Mouse (Mus musculus) stomach, postnatal 0 days (tissue): ENCODE results near the gene 9130230L23Rik. TPM values are rescaled to one million over a fixed set of nuclear protein-coding genes. Genes with fewer than 3 reads are reported as not detected.

Source experiments
- ATAC-seq: fragments of 200-750 bp; cut with Nextera tagmentation; 2 replicates; pipeline ENCODE4 v1.8.0; 2017; ENCODE audit not compliant: low FRiP score, low TSS enrichment
- DNase-seq: peaks from one replicate; pipeline ENCODE4 v3.0.0-alpha.2; 2016; ENCODE audit warnings: low spot score
- H3K27ac ChIP-seq: fragments of 300-500 bp; sonication (generic); replicated peaks from 2 replicates; pipeline ENCODE4 v1.5.1; 2014; ENCODE audit warnings: mild to moderate bottlenecking, control low read depth
- H3K27me3 ChIP-seq: fragments of 300-500 bp; sonication (generic); 2 replicates; pipeline ENCODE4 v1.6.1; 2014; ENCODE audit warnings: low read length; ENCODE audit not compliant: control insufficient read depth, insufficient read depth
- H3K36me3 ChIP-seq: fragments of 300-500 bp; sonication (generic); 2 replicates; pipeline ENCODE4 v1.6.1; 2014; ENCODE audit warnings: low read length, mixed read lengths; ENCODE audit not compliant: control insufficient read depth, insufficient read depth
- H3K4me1 ChIP-seq: fragments of 300-500 bp; sonication (generic); replicated peaks from 2 replicates; pipeline ENCODE4 v1.6.1; 2014; ENCODE audit warnings: antibody characterized with exemption; ENCODE audit not compliant: control insufficient read depth, insufficient read depth
- H3K4me2 ChIP-seq: fragments of 300-500 bp; sonication (generic); replicated peaks from 2 replicates; pipeline ENCODE4 v1.6.1; 2014; ENCODE audit warnings: low read depth, mild to moderate bottlenecking, control low read depth, moderate library complexity
- H3K4me3 ChIP-seq: fragments of 300-500 bp; sonication (generic); 2 replicates; pipeline ENCODE4 v1.5.1; 2014; ENCODE audit warnings: low read depth, low read length, control low read depth
- H3K9ac ChIP-seq: fragments of 300-500 bp; sonication (generic); 2 replicates; pipeline ENCODE4 v1.6.1; 2014; ENCODE audit warnings: mild to moderate bottlenecking, low read length, control low read depth, mixed read lengths
- H3K9me3 ChIP-seq: fragments of 300-500 bp; sonication (generic); 2 replicates; pipeline ENCODE4 v1.6.1; 2016; ENCODE audit warnings: low read length; ENCODE audit not compliant: control insufficient read depth
- CTCF ChIP-seq: IDR thresholded peaks from 2 replicates; pipeline ENCODE4 v1.5.1; 2016; ENCODE audit warnings: antibody characterized with exemption, low read depth, mild to moderate bottlenecking, moderate library complexity
- EP300 ChIP-seq: optimal IDR thresholded peaks from 2 replicates; pipeline ENCODE3; 2016; ENCODE audit warnings: antibody characterized with exemption
- WGBS: fragments of 180-500 bp; shearing (Covaris S2); extraction: QIAGEN DNeasy Blood & Tissue Kit; methylation state at CpG from one replicate; pipeline ENCODE4 v1.1.7; 2014; 5-methylcytosine and 5-hydroxymethylcytosine counted together
- microRNA-seq: library from miRNA; unstranded; fragments of <30 nt; microRNA quantifications from one replicate; pipeline ENCODE4, GENCODE M21; 2016
- polyA plus RNA-seq: library from polyadenylated mRNA; unstranded; fragments of >200 nt; fragmentation: Nextera tagmentation; extraction: Ambion mirVana; gene quantifications from 2 replicates; pipeline ENCODE4 v1.2.1, GENCODE M21; 2015

Gene 9130230L23Rik
- polyA plus RNA-seq, 1 experiment from 2014 or later: 4.7 TPM

DNA sequence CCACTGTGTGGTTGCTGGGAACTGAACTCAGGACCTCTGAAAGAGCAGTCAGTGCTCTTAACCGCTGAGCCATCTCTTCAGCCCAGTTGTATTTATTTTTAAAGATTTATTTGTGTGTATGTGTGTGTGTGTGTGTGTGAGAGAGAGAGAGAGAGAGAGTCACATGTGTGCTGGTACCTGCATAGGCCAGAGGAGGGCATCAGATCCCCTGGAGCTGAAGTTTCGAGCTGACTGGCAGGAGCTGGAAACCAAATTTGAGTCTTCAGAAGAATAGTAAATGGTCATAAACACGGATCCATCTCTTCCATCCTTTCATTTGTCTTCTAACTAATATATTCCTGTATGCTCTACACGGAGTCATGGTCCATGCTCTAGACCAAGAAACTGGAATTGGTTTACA lies 70.8 kb downstream of the 9130230L23Rik start:
- Histone ChIP-seq H3K4me3 (no peak overlapping the region), H3K4me2 (no peak overlapping the region), H3K4me1 (no peaks in the 10 kb centered on the region), H3K36me3 (no peaks in the 10 kb centered on the region), H3K9ac (no peak overlapping the region), H3K9me3 (no peaks in the 10 kb centered on the region), H3K27me3 (no peaks in the 10 kb centered on the region), H3K27ac (no peak overlapping the region)
- DNase-seq: no peak
- 89% methylated on average over 4 of the region's 4 CpGs for WGBS
- TF ChIP-seq CTCF (no peak), EP300 (no peak)
- ATAC-seq: no peak

DNA sequence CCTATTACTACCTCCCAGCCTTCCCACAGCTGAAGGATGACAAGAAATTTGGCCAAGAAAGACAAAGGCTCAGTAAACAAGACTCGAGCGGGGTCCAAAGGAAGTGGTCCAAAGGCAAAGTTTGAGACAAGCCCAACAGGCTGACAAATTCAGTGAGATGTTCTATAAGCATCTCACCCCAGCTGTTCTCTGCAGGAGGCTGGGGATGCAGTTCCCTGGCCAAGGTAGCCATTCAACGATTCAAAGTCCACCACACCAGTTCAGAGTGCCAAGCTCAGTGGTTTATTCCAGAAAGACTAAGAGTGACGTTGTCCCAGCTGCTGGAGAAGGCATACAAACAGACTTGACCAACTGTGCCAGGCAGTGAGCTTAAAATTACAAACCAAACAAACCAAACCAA lies 73.9 kb downstream of the 9130230L23Rik start:
- H3K36me3 ChIP-seq: no peaks in the 10 kb centered on the region
- TF ChIP-seq EP300 (no peak), CTCF (no peak)

More for the DNA sequence above, 73.9 kb downstream of the 9130230L23Rik start:
- 50% methylated on average over 4 of the region's 4 CpGs for WGBS
- H3K4me2 ChIP-seq: no peak overlapping the region
- H3K27ac ChIP-seq: no peak overlapping the region
- DNase-seq (no peak), ATAC-seq (no peak)
- H3K4me3 ChIP-seq: no peak overlapping the region
- no peaks in the 10 kb centered on the region for H3K27me3 ChIP-seq
- no peaks in the 10 kb centered on the region for H3K9me3 ChIP-seq
- H3K4me1 ChIP-seq: no peaks in the 10 kb centered on the region
- H3K9ac ChIP-seq: no peak overlapping the region

Small RNA genes within 50 kb of the gene (microRNA-seq; reads per million reads assigned to microRNA genes)
- gene Gm25952: not detected

Other genes starting within 250 kb of the 9130230L23Rik start
- gene N4bp2, start 240.8 kb downstream of the 9130230L23Rik start, polyA plus RNA-seq: 5.7 and 6.0 TPM in 2 replicates
- gene Rhoh, start 143.1 kb downstream of the 9130230L23Rik start, polyA plus RNA-seq: 0.47 and 0.51 TPM in 2 replicates
- not detected in 2 replicates for gene Chrna9, start 69.4 kb downstream of the 9130230L23Rik start, polyA plus RNA-seq
- gene Rbm47, start 168.8 kb upstream of the 9130230L23Rik start, polyA plus RNA-seq: 70.7 and 73.2 TPM in 2 replicates